Mouse (Mus musculus): Measurements from ENCODE around the gene Taar4.

Taar4 gene

GRCm38 (mm10) chr10:24007034-24007433, 46.7 kb downstream of the Taar4 start:
- no peak for DNase-seq (ENCODE audit: low read depth, low spot score)

- DNase-seq (ENCODE audit: low read depth, low spot score), result no peak
Observed at GRCm38 (mm10) chr10:24008143-24008542, 47.8 kb downstream of the Taar4 start.
